8 mouse cellular contexts compared by ENCODE assay signal in the genomic region with DNA sequence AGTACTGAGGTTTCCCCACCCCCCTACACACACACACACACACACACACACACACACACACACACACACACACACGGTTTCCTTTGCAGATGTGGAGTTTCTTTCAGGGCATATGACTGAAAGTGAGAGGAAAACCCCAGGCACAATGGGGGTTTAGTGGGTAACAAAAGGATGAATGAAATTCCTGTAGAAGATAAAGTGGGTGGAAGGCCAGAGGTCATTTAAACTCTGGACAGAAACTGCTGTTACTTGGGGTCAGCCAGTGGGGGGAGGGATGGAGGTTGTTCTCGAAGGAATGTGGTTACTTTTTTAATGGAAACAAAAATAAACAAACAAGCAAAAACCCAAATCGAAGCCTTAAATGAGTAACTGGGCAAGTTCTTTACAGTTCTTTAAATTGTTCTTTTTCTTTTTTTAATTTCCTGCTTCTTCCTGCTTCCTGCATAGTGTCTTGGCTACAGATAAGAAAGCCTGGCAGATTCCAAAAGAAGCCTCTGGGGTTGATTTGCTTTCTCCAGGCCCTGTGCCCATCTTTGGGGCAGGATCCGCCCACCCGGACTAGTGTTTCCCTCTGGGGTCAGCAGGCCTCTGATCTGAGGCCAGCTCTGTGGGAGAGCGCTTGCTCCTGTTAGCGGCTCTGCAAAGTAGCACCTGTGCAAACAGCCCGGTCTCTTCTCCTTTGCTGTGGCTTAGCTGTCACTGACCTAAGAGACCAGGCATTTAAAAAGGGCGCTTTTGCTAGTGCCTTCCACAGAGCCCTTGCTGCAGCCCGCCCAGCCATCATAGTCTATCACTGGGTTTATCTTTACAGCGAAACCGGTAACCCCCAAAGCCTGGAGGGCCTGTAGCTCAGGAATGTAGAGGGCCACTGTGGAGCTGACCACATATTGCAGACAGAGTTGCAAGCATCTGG. TPM values are rescaled to one million over a fixed set of nuclear protein-coding genes. Genes with fewer than 3 reads are reported as not detected.
A peak's percentile ranks its signal among the peaks of the same experiment; 100 is the strongest.
DNase-seq lines count a peak whose midpoint lies in the region; ATAC-seq and TF ChIP-seq lines count a peak whose summit lies in the region.

No protein-coding gene starts in this region.

- 0 out of 2 replicates have a peak overlapping the region, but pooled peaks have one; percentile 12 for H3K4me2 ChIP-seq in embryonic facial prominence, embryonic 14.5 days (ENCODE audit: low read depth, low read length)
- no peak overlapping the region for H3K4me2 ChIP-seq in liver, postnatal 0 days (ENCODE audit: low read depth, low read length)

- peak; percentile 37 for ATAC-seq in embryonic facial prominence, embryonic 14.5 days (ENCODE audit: low read depth)
- peak; percentile 65 for ATAC-seq in liver, postnatal 0 days

- no peak overlapping the region for H3K4me3 ChIP-seq in embryonic facial prominence, embryonic 14.5 days (ENCODE audit: low read depth, low read length)
- H3K4me3 ChIP-seq in liver, postnatal 0 days (ENCODE audit: low read depth, low read length): no peak overlapping the region

- no peaks in the 10 kb centered on the region for H3K27me3 ChIP-seq in embryonic facial prominence, embryonic 14.5 days (replicated peaks; ENCODE audit: control insufficient read depth, insufficient read depth, low read length)
- H3K27me3 ChIP-seq in liver, postnatal 0 days (ENCODE audit: insufficient read depth, low read length): no peaks in the 10 kb centered on the region

- H3K9ac ChIP-seq in embryonic facial prominence, embryonic 14.5 days (ENCODE audit: low read depth, low read length): no peak overlapping the region
- no peak overlapping the region for H3K9ac ChIP-seq in liver, postnatal 0 days (replicated peaks)

- peak; percentile 34 for DNase-seq in urinary bladder, postnatal 14 days (ENCODE audit: low spot score)
- no peak for DNase-seq in urinary bladder, postnatal 25 days (ENCODE audit: low spot score)
- DNase-seq in embryonic facial prominence, embryonic 14.5 days (ENCODE audit: low spot score): peak; percentile 77
- peak; percentile 56 for DNase-seq in kidney, adult 11 months
- DNase-seq in liver, postnatal 0 days: peak; percentile 33
- DNase-seq in testis, postnatal 10 days (ENCODE audit: low spot score): peak; percentile 54
- DNase-seq in urinary bladder, adult 2 months (ENCODE audit: low spot score): no peak
- DNase-seq in frontal cortex, postnatal 36 days (ENCODE audit: low spot score in 2 of 2): no peak

- TF ChIP-seq EP300 in liver, postnatal 0 days (IDR thresholded peaks at IDR 0.05; ENCODE audit: low read depth): no peak

- peaks cover 59% of the 10 kb centered on the region for H3K4me1 ChIP-seq in embryonic facial prominence, embryonic 14.5 days (ENCODE audit: control insufficient read depth, insufficient read depth, low read length)
- peaks cover 18% of the 10 kb centered on the region for H3K4me1 ChIP-seq in liver, postnatal 0 days (ENCODE audit: insufficient read depth)

- no peaks in the 10 kb centered on the region for H3K9me3 ChIP-seq in embryonic facial prominence, embryonic 14.5 days (ENCODE audit: control insufficient read depth, low read length)
- no peaks in the 10 kb centered on the region for H3K9me3 ChIP-seq in liver, postnatal 0 days (ENCODE audit: low read length)

- TF ChIP-seq CTCF in liver, postnatal 0 days (IDR thresholded peaks at IDR 0.05; ENCODE audit: low read depth): no peak

- H3K27ac ChIP-seq in embryonic facial prominence, embryonic 14.5 days (replicated peaks; ENCODE audit: low read depth, low read length): peak overlapping the region; percentile 17
- 0 out of 2 replicates have a peak overlapping the region, but pooled peaks have one; percentile 16 for H3K27ac ChIP-seq in liver, postnatal 0 days (ENCODE audit: low read depth)

- 10% methylated on average over 12 of the region's 12 CpGs for WGBS in embryonic facial prominence, embryonic 14.5 days
- 28% methylated on average over 12 of the region's 12 CpGs for WGBS in liver, postnatal 0 days (ENCODE audit: insufficient replicate concordance)

- no peaks in the 10 kb centered on the region for H3K36me3 ChIP-seq in embryonic facial prominence, embryonic 14.5 days (ENCODE audit: control insufficient read depth, insufficient read depth, low read length)
- no peaks in the 10 kb centered on the region for H3K36me3 ChIP-seq in liver, postnatal 0 days (replicated peaks; ENCODE audit: insufficient read depth, low read length)

RNA-seq across cellular contexts. Expression of a gene that starts 59.8 kb away (rescaled TPM):
- 10.5 and 11.1 TPM in 2 replicates for polyA plus RNA-seq in embryonic facial prominence, embryonic 14.5 days (2014; fragmentation: Nextera tagmentation; extraction: Ambion mirVana)
- 0.97 and 1.6 TPM in 2 replicates for polyA plus RNA-seq in liver, postnatal 0 days (2015; fragmentation: Nextera tagmentation; extraction: Ambion mirVana)
- 12.7 and 15.0 TPM in 2 replicates for polyA plus RNA-seq in urinary bladder, adult 2 months (2012; rRNA removed)

Comparison
In these comparisons a context has a peak if more than half of its experiments do, and no peak if none do; other contexts are left out.
1. DNase-seq: peak in urinary bladder, postnatal 14 days (single experiment), embryonic facial prominence, embryonic 14.5 days (single experiment), kidney, adult 11 months (single experiment), liver, postnatal 0 days (single experiment) and testis, postnatal 10 days (single experiment); none in urinary bladder, postnatal 25 days (single experiment), urinary bladder, adult 2 months (single experiment) and frontal cortex, postnatal 36 days (0 of 2).